Mouse (Mus musculus) embryo, embryonic 11 days (tissue): Measurements from ENCODE around the gene Sirt3.

ENCODE experiments used
- DNase-seq: peaks from one replicate; pipeline ENCODE4 v3.0.0-alpha.2; 2015

The Sirt3 gene

GRCm38 (mm10) chr7:140847755-140848580 is 34.1 kb downstream of the Sirt3 start, which contains the start of gene Odf3:
Gene Odf3 (plus strand): TSS chr7:140847805.
- DNase-seq = no peak

- DNase-seq = no peak
These were observed 35.4 kb downstream of the Sirt3 start for GRCm38 (mm10) chr7:140846676-140847075.

- no peak for DNase-seq
These were observed 36.4 kb downstream of the Sirt3 start for GRCm38 (mm10) chr7:140845683-140846082.

- DNase-seq = peak; percentile 87
These were observed 37.0 kb downstream of the Sirt3 start, which contains the start of gene Scgb1c1 for GRCm38 (mm10) chr7:140844905-140845665. Gene Scgb1c1 (plus strand): TSS chr7:140845547.

GRCm38 (mm10) chr7:140843806-140844205 is 38.3 kb downstream of the Sirt3 start:
- DNase-seq = no peak

- no peak for DNase-seq
These were observed 41.1 kb downstream of the Sirt3 start for GRCm38 (mm10) chr7:140840750-140841735.

- no peak for DNase-seq
These were observed 42.6 kb downstream of the Sirt3 start for GRCm38 (mm10) chr7:140839556-140839955.

GRCm38 (mm10) chr7:140836243-140837115 is 45.6 kb downstream of the Sirt3 start:
- no peak for DNase-seq

GRCm38 (mm10) chr7:140835758-140836087 is 46.4 kb downstream of the Sirt3 start:
- DNase-seq = no peak

- DNase-seq = no peak
These were observed 46.9 kb downstream of the Sirt3 start, which contains the start of gene Urah for GRCm38 (mm10) chr7:140834968-140835757. Gene Urah (plus strand): TSS chr7:140835018.

- DNase-seq = no peak
These were observed 48.8 kb downstream of the Sirt3 start for GRCm38 (mm10) chr7:140833341-140833740.

- no peak for DNase-seq
These were observed 50.7 kb downstream of the Sirt3 start for GRCm38 (mm10) chr7:140831447-140831846.

GRCm38 (mm10) chr7:140828171-140828881 is 53.8 kb downstream of the Sirt3 start:
- DNase-seq = peak; percentile 60

GRCm38 (mm10) chr7:140822731-140823130 is 59.4 kb downstream of the Sirt3 start:
- DNase-seq = no peak

- peak; percentile 77 for DNase-seq
These were observed 60.3 kb downstream of the Sirt3 start, which contains the start of gene Zfp941 for GRCm38 (mm10) chr7:140821653-140822329. Gene Zfp941 (minus strand): TSS chr7:140822178.

- no peak for DNase-seq
These were observed 60.8 kb downstream of the Sirt3 start for GRCm38 (mm10) chr7:140821305-140821652.

- no peak for DNase-seq
These were observed 61.9 kb downstream of the Sirt3 start for GRCm38 (mm10) chr7:140820173-140820572.
